Mouse (Mus musculus) cortical plate, adult 2 months (tissue): ENCODE results near the gene Rpl41.

Experiments used
- CTCF ChIP-seq: fragments of 200-500 bp; IDR thresholded peaks from 2 replicates; pipeline ENCODE4 v1.5.1; 2011; ENCODE audit warnings: mild to moderate bottlenecking, control low read depth, low read length; ENCODE audit not compliant: insufficient read depth; ENCODE audit errors: extremely low read depth
- POLR2A ChIP-seq: fragments of 200-500 bp; IDR thresholded peaks from 2 replicates; pipeline ENCODE4 v1.6.1; 2011; ENCODE audit warnings: mild to moderate bottlenecking, low read length, control low read depth; ENCODE audit not compliant: insufficient read depth; ENCODE audit errors: extremely low read depth

- TF ChIP-seq CTCF (no peak), POLR2A (no peak)
These were observed 40.8 kb downstream of the Rpl41 start for GRCm38 (mm10) chr10:128508260-128508659.
